Mouse (Mus musculus) myocyte (in vitro differentiated cells): ENCODE data around the gene Lama4. TPM values are rescaled to one million over a fixed set of nuclear protein-coding genes. Genes with fewer than 3 reads are reported as not detected.

Experiments used
- H3K27me3 ChIP-seq: one replicate; pipeline ENCODE4 v1.6.1; 2011; ENCODE audit not compliant: control insufficient read depth, insufficient read depth, insufficient read length
- H3K36me3 ChIP-seq: one replicate; pipeline ENCODE4 v1.6.1; 2011; ENCODE audit not compliant: control insufficient read depth, insufficient read depth
- H3K4me2 ChIP-seq: one replicate; pipeline ENCODE4 v1.6.1; 2011; ENCODE audit warnings: low read depth, control low read depth
- H3K4me3 ChIP-seq: one replicate; pipeline ENCODE4 v1.5.1; 2011; ENCODE audit warnings: mild to moderate bottlenecking, control low read depth, moderate library complexity
- H3K79me2 ChIP-seq: one replicate; pipeline ENCODE4 v1.6.1; 2011; ENCODE audit not compliant: control insufficient read depth, insufficient read depth
- H3ac ChIP-seq: one replicate; pipeline ENCODE4 v1.6.1; 2011; ENCODE audit not compliant: control insufficient read depth, insufficient read length
- CEBPB ChIP-seq: IDR thresholded peaks from 2 replicates; pipeline ENCODE4 v1.6.1; 2011; ENCODE audit warnings: mild to moderate bottlenecking, moderate library complexity; ENCODE audit not compliant: poor library complexity, insufficient read depth, severe bottlenecking
- E2F4 ChIP-seq: IDR thresholded peaks from one replicate; pipeline ENCODE4 v1.6.1; 2011; ENCODE audit warnings: mild to moderate bottlenecking, control low read depth, moderate library complexity; ENCODE audit not compliant: insufficient read depth
- MAX ChIP-seq: IDR thresholded peaks from one replicate; pipeline ENCODE4 v1.6.1; 2011; ENCODE audit warnings: low read depth, mild to moderate bottlenecking, control low read depth
- MYOD1 ChIP-seq, 3 experiments: IDR thresholded peaks; one replicate each; pipeline ENCODE4 v1.6.1; 2011; ENCODE audit warnings: control low read depth in 2 of 3, low read depth in 2 of 3, mild to moderate bottlenecking in 2 of 3, moderate library complexity in 1 of 3; ENCODE audit not compliant: insufficient read length in 2 of 3, control insufficient read depth in 1 of 3
- MYOG ChIP-seq, 3 experiments: IDR thresholded peaks; one replicate each; pipeline ENCODE4 v1.6.1; 2011; ENCODE audit warnings: control low read depth in 2 of 3, low read depth in 2 of 3, mild to moderate bottlenecking in 2 of 3; ENCODE audit not compliant: insufficient read length in 2 of 3, control insufficient read depth in 1 of 3, insufficient read depth in 1 of 3
- POLR2A ChIP-seq: IDR thresholded peaks from one replicate; pipeline ENCODE4 v1.6.1; 2011; ENCODE audit warnings: low read depth, mild to moderate bottlenecking, control low read depth, moderate library complexity; ENCODE audit not compliant: insufficient read length
- POLR2AphosphoS2 ChIP-seq: IDR thresholded peaks from one replicate; pipeline ENCODE4 v1.6.1; 2011; ENCODE audit warnings: low read depth, control low read depth; ENCODE audit not compliant: insufficient read length
- REST ChIP-seq: IDR thresholded peaks from one replicate; pipeline ENCODE4 v1.6.1; 2011; ENCODE audit warnings: mild to moderate bottlenecking, control low read depth, moderate library complexity; ENCODE audit not compliant: insufficient read depth, insufficient read length
- SRF ChIP-seq: IDR thresholded peaks from one replicate; pipeline ENCODE4 v1.6.1; 2011; ENCODE audit warnings: low read depth; ENCODE audit not compliant: control insufficient read depth, insufficient read length
- TCF12 ChIP-seq: IDR thresholded peaks from one replicate; pipeline ENCODE4 v1.6.1; 2011; ENCODE audit warnings: mild to moderate bottlenecking, control low read depth; ENCODE audit not compliant: poor library complexity, insufficient read depth, severe bottlenecking
- TCF3 ChIP-seq: IDR thresholded peaks from one replicate; pipeline ENCODE4 v1.6.1; 2011; ENCODE audit warnings: low read depth, control low read depth; ENCODE audit not compliant: insufficient read length
- USF1 ChIP-seq: IDR thresholded peaks from one replicate; pipeline ENCODE4 v1.6.1; 2011; ENCODE audit warnings: low read depth, mild to moderate bottlenecking, control low read depth, moderate library complexity
- polyA plus RNA-seq: library from polyadenylated mRNA; unstranded; fragments of >200 nt; fragmentation: generic; extraction: Trizol; gene quantifications from one replicate; pipeline ENCODE4 v1.2.1, GENCODE M21; 2012; ENCODE audit warnings: missing spikeins

Gene Lama4
- polyA plus RNA-seq, 1 experiment: 0.16 TPM

DNA sequence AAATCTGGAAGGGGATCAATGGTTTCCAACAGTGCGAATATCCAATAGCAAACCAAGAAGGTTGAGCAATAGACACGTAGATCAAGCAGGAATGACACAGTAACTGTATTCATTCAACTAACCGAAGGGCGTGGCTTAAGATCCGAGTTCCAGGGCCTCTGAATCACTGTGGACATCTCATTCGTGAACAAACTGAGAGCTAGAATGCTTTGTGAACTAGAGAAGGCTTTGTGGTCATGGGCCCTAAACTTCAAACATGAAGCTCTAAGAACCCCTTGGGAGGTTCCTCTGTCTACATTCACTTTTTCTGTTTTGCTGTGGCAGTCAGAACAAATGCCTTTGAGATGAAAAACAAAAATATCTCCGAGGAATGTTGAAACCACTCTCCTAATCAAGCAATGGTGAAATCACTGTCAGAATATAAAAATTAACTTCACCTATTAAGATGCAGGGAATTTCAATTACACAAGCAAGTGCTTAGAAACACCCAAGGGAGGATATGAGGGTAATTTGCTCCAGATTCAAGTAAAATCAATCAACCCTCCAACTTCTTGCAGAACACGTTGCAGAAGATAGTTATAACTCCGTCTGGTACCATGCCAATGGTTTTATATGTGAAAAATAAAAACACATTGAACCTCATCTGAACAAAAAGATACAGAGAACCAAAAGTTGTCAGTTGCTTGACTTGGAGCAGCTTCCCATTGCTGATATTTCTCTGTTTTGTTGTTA lies 29.6 kb downstream of the Lama4 start:
- Histone ChIP-seq H3K4me2 (no peak overlapping the region), H3K36me3 (no peaks in the 10 kb centered on the region), H3K4me3 (no peak overlapping the region), H3ac (no peak overlapping the region), H3K27me3 (no peaks in the 10 kb centered on the region), H3K79me2 (no peaks in the 10 kb centered on the region)
- no peak for TF ChIP-seq MAX
- no peak for TF ChIP-seq MYOD1 (IDR thresholded peaks at IDR 0.05; ENCODE audit: control insufficient read depth in 1 of 3, insufficient read length in 2 of 3, low read depth in 2 of 3)
- TF ChIP-seq TCF12: no peak
- TF ChIP-seq SRF: no peak
- 0 out of 2 replicates have a peak, but pooled peaks have one; percentile 41 for TF ChIP-seq CEBPB

GRCm38 (mm10) chr10:38995896-38996295 lies 30.6 kb downstream of the Lama4 start:
- Histone ChIP-seq H3K4me2 (no peak overlapping the region), H3K27me3 (no peaks in the 10 kb centered on the region), H3ac (no peak overlapping the region), H3K79me2 (no peaks in the 10 kb centered on the region), H3K4me3 (no peak overlapping the region), H3K36me3 (no peaks in the 10 kb centered on the region)
- TF ChIP-seq USF1 (no peak), SRF (no peak), POLR2AphosphoS2 (no peak), MYOG (IDR thresholded peaks at IDR 0.05; ENCODE audit: control insufficient read depth in 1 of 3, insufficient read depth in 1 of 3, insufficient read length in 2 of 3, low read depth in 2 of 3) (no peak), REST (no peak), MYOD1 (IDR thresholded peaks at IDR 0.05; ENCODE audit: control insufficient read depth in 1 of 3, insufficient read length in 2 of 3, low read depth in 2 of 3) (no peak)

- Histone ChIP-seq H3K27me3 (no peaks in the 10 kb centered on the region), H3K79me2 (no peaks in the 10 kb centered on the region), H3K4me2 (no peak overlapping the region), H3K36me3 (no peaks in the 10 kb centered on the region), H3ac (no peak overlapping the region), H3K4me3 (no peak overlapping the region)
- no peak for TF ChIP-seq USF1
- TF ChIP-seq POLR2A: no peak
- no peak for TF ChIP-seq MAX
- no peak for TF ChIP-seq MYOG (IDR thresholded peaks at IDR 0.05; ENCODE audit: control insufficient read depth in 1 of 3, insufficient read depth in 1 of 3, insufficient read length in 2 of 3, low read depth in 2 of 3)
- TF ChIP-seq REST: no peak
- no peak for TF ChIP-seq E2F4
- TF ChIP-seq MYOD1 (IDR thresholded peaks at IDR 0.05; ENCODE audit: control insufficient read depth in 1 of 3, insufficient read length in 2 of 3, low read depth in 2 of 3): no peak
- no peak for TF ChIP-seq POLR2AphosphoS2
- no peak for TF ChIP-seq CEBPB
- no peak for TF ChIP-seq TCF3
- no peak for TF ChIP-seq TCF12
- no peak for TF ChIP-seq SRF
These were observed 35.6 kb downstream of the Lama4 start for GRCm38 (mm10) chr10:39000951-39001350.

DNA sequence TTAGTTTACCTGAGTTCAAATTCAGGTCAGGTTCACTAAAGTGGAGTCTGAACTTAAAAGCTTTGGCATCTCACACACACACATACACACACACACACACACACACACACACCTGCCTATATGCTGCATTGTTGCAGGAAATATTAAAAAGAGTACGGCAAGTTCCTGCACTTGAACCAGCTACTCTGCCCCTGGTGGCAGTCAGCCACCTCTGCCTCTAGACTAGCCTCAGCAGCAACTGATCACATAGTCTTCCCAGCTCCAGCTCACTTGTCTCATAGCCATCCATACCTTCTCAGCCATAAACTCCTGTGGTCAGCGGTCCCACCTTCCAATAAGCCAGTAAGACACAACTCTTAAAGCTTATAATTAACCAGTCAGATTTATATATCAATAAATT lies 37.2 kb downstream of the Lama4 start:
- Histone ChIP-seq H3K36me3 (no peaks in the 10 kb centered on the region), H3K79me2 (no peaks in the 10 kb centered on the region), H3ac (no peak overlapping the region), H3K4me2 (no peak overlapping the region), H3K27me3 (no peaks in the 10 kb centered on the region), H3K4me3 (no peak overlapping the region)
- no peak for TF ChIP-seq TCF12
- no peak for TF ChIP-seq SRF
- no peak for TF ChIP-seq CEBPB
- TF ChIP-seq REST: no peak
- TF ChIP-seq MYOG (IDR thresholded peaks at IDR 0.05; ENCODE audit: control insufficient read depth in 1 of 3, insufficient read depth in 1 of 3, insufficient read length in 2 of 3, low read depth in 2 of 3): no peak
- no peak for TF ChIP-seq USF1

- H3K79me2 ChIP-seq: no peaks in the 10 kb centered on the region
- no peak overlapping the region for H3K4me3 ChIP-seq
- H3ac ChIP-seq: no peak overlapping the region
- no peak overlapping the region for H3K4me2 ChIP-seq
- H3K27me3 ChIP-seq: no peaks in the 10 kb centered on the region
- no peaks in the 10 kb centered on the region for H3K36me3 ChIP-seq
- TF ChIP-seq POLR2A (no peak), E2F4 (no peak), MYOD1 (IDR thresholded peaks at IDR 0.05; ENCODE audit: control insufficient read depth in 1 of 3, insufficient read length in 2 of 3, low read depth in 2 of 3) (no peak), USF1 (no peak), SRF (no peak), POLR2AphosphoS2 (no peak), CEBPB (no peak), TCF12 (no peak), MAX (no peak), REST (no peak), MYOG (IDR thresholded peaks at IDR 0.05; ENCODE audit: control insufficient read depth in 1 of 3, insufficient read depth in 1 of 3, insufficient read length in 2 of 3, low read depth in 2 of 3) (no peak), TCF3 (no peak)
These were observed 38.2 kb downstream of the Lama4 start for GRCm38 (mm10) chr10:39003520-39003919.
